ENCODE assay signal across 20 mouse cellular contexts in the genomic region with DNA sequence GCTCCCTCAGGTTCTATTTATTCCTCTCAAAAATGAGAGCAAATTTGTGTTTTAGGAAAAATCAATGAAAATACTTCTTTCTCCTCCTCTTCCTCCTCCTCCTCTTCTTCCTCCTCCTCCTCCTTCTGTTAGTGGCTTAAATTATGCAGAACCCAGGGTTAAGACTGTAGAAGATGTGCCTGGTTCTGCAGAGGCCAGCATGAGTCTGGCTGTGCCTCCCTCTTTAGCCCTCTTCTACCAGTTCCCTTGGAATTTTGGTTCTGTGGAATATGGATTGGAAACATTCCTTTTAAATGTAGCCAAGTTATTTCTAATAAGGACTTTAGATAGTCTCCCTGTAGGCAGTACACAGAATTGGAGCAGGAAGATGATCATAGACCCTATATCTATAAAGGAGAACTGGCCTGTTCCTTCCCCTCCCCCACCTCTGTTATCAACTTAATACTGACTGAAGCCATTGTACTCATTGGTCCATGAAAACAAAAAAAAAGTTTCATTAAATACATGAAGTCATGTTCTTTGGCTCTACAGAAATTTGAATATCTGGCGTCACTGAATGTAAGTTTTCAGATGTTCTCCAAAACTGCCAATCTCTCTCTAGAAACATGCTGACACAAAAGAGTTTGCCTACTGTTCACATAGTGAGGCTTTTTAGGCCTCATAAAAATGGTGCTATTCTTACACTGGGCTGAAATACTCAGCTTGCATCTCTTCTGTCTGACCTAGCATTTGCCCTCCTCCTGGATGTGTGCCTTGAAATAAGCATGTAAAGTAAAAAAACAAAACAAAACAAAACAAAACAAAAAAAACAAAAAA.
DNase-seq lines count a peak whose midpoint lies in the region; ATAC-seq and TF ChIP-seq lines count a peak whose summit lies in the region.
"Had no signal": no experiment of that assay in that cellular context is flagged by ENCODE, and none has a peak within 500 bp of the region (broad histone marks: within the 10 kb centered on the region; RNA-seq: fewer than 3 reads in every experiment).

No protein-coding gene starts in this region.

- peak overlapping the region; percentile 84 for H3K27ac ChIP-seq in forebrain, embryonic 15.5 days (replicated peaks)
- H3K27ac ChIP-seq in hindbrain, embryonic 16.5 days (ENCODE audit: low read depth, low read length), result peak overlapping the region; percentile 42
- peak overlapping the region; percentile 39; the same call in 1 of the 2 replicates for H3K27ac ChIP-seq in midbrain, postnatal 0 days (ENCODE audit: low read depth, low read length)
- H3K27ac ChIP-seq: embryonic facial prominence, embryonic 15.5 days; limb, embryonic 10.5 days; liver, embryonic 12.5 days; lung, embryonic 15.5 days; stomach, embryonic 15.5 days had no signal

- H3K36me3 ChIP-seq in forebrain, embryonic 15.5 days, result no peaks in the 10 kb centered on the region
- H3K36me3 ChIP-seq in hindbrain, embryonic 16.5 days (ENCODE audit: control insufficient read depth, insufficient read depth, low read length), result no peaks in the 10 kb centered on the region
- no peaks in the 10 kb centered on the region for H3K36me3 ChIP-seq in midbrain, postnatal 0 days (ENCODE audit: insufficient read depth, low read length)
- H3K36me3 ChIP-seq: embryonic facial prominence, embryonic 15.5 days; limb, embryonic 10.5 days; liver, embryonic 12.5 days; lung, embryonic 15.5 days; stomach, embryonic 15.5 days had no signal

- no peak overlapping the region for H3K9ac ChIP-seq in forebrain, embryonic 15.5 days (replicated peaks)
- no peak overlapping the region for H3K9ac ChIP-seq in hindbrain, embryonic 16.5 days (ENCODE audit: low read depth, low read length)
- H3K9ac ChIP-seq in midbrain, postnatal 0 days (replicated peaks; ENCODE audit: low read length, poor library complexity, severe bottlenecking), result no peak overlapping the region
- H3K9ac ChIP-seq: embryonic facial prominence, embryonic 15.5 days; liver, embryonic 12.5 days; lung, embryonic 15.5 days; stomach, embryonic 15.5 days had no signal

- 9% methylated on average over 1 of the region's 1 CpGs for WGBS in forebrain, embryonic 15.5 days
- WGBS in hindbrain, embryonic 16.5 days, result 43% methylated on average over 1 of the region's 1 CpGs
- 36% methylated on average over 1 of the region's 1 CpGs for WGBS in midbrain, postnatal 0 days

- peak; percentile 8 for DNase-seq in cerebellum, adult 9-10 months
- DNase-seq in cerebellum, postnatal 4 days (ENCODE audit: low spot score in 2 of 2), result no peak
- peak; percentile 56 for DNase-seq in midbrain, postnatal 0 days (ENCODE audit: low spot score)
- no peak for DNase-seq in heart, adult 18-20 months
- DNase-seq in kidney, adult 9 months, result no peak
- no peak for DNase-seq in left cerebral cortex, adult 18-20 months (ENCODE audit: low spot score in 2 of 2)
- DNase-seq: cerebellum, postnatal 36 days; gastrocnemius, postnatal 25 days; kidney, postnatal 25 days; layer of hippocampus, postnatal 36 days had no signal

- no peaks in the 10 kb centered on the region for H3K9me3 ChIP-seq in forebrain, embryonic 15.5 days
- H3K9me3 ChIP-seq in hindbrain, embryonic 16.5 days (ENCODE audit: control insufficient read depth, low read length), result no peaks in the 10 kb centered on the region
- no peaks in the 10 kb centered on the region for H3K9me3 ChIP-seq in midbrain, postnatal 0 days (ENCODE audit: low read length)
- H3K9me3 ChIP-seq: embryonic facial prominence, embryonic 15.5 days; limb, embryonic 10.5 days; liver, embryonic 12.5 days; lung, embryonic 15.5 days; stomach, embryonic 15.5 days had no signal

- ATAC-seq in forebrain, embryonic 15.5 days (replicated peaks), result peak; percentile 94
- ATAC-seq in hindbrain, embryonic 16.5 days, result peak; percentile 92
- peak; percentile 44; the same call in 1 of the 2 replicates for ATAC-seq in midbrain, postnatal 0 days (ENCODE audit: low FRiP score)
- ATAC-seq: intestine, embryonic 16.5 days; liver, embryonic 12.5 days had no signal

- H3K4me1 ChIP-seq in forebrain, embryonic 15.5 days, result peaks cover 16% of the 10 kb centered on the region; the same call in 1 of the 2 replicates
- H3K4me1 ChIP-seq in hindbrain, embryonic 16.5 days (ENCODE audit: control insufficient read depth, insufficient read depth, low read depth, low read length), result no peaks in the 10 kb centered on the region
- H3K4me1 ChIP-seq in midbrain, postnatal 0 days (ENCODE audit: insufficient read depth, low read length), result no peaks in the 10 kb centered on the region
- H3K4me1 ChIP-seq: embryonic facial prominence, embryonic 15.5 days; limb, embryonic 10.5 days; liver, embryonic 12.5 days; lung, embryonic 15.5 days; megakaryocyte, embryonic 14.5 days; stomach, embryonic 15.5 days had no signal

- H3K4me3 ChIP-seq in forebrain, embryonic 15.5 days, result no peak overlapping the region
- H3K4me3 ChIP-seq in hindbrain, embryonic 16.5 days (ENCODE audit: low read length), result no peak overlapping the region
- H3K4me3 ChIP-seq in midbrain, postnatal 0 days (ENCODE audit: low read depth, low read length), result no peak overlapping the region
- H3K4me3 ChIP-seq: embryonic facial prominence, embryonic 15.5 days; limb, embryonic 10.5 days; liver, embryonic 12.5 days; lung, embryonic 15.5 days; megakaryocyte, embryonic 14.5 days; stomach, embryonic 15.5 days had no signal

- no peak for TF ChIP-seq CTCF in midbrain, postnatal 0 days (IDR thresholded peaks at IDR 0.05)

- no peak overlapping the region for H3K4me2 ChIP-seq in forebrain, embryonic 15.5 days (replicated peaks)
- no peak overlapping the region for H3K4me2 ChIP-seq in hindbrain, embryonic 16.5 days (ENCODE audit: low read length)
- H3K4me2 ChIP-seq in midbrain, postnatal 0 days (ENCODE audit: low read depth, low read length, poor library complexity, severe bottlenecking), result no peak overlapping the region
- H3K4me2 ChIP-seq: embryonic facial prominence, embryonic 15.5 days; heart, embryonic 11.5 days; liver, embryonic 12.5 days; lung, embryonic 15.5 days; stomach, embryonic 15.5 days had no signal

- H3K27me3 ChIP-seq in forebrain, embryonic 15.5 days, result no peaks in the 10 kb centered on the region
- H3K27me3 ChIP-seq in hindbrain, embryonic 16.5 days (replicated peaks; ENCODE audit: control insufficient read depth, insufficient read depth, low read length), result no peaks in the 10 kb centered on the region
- H3K27me3 ChIP-seq in midbrain, postnatal 0 days (ENCODE audit: insufficient read depth, low read length), result no peaks in the 10 kb centered on the region
- H3K27me3 ChIP-seq: embryonic facial prominence, embryonic 15.5 days; liver, embryonic 12.5 days; lung, embryonic 15.5 days; megakaryocyte, embryonic 14.5 days; stomach, embryonic 15.5 days had no signal

Comparison
In these comparisons a context has a peak if more than half of its experiments do, and no peak if none do; other contexts are left out.
1. DNase-seq: peak in cerebellum, adult 9-10 months (single experiment) and midbrain, postnatal 0 days (single experiment); none in cerebellum, postnatal 4 days (0 of 2), heart, adult 18-20 months (0 of 2), kidney, adult 9 months (single experiment) and left cerebral cortex, adult 18-20 months (0 of 2).
2. ATAC-seq: peak in every context shown above with its lines; median percentile 94 in forebrain, embryonic 15.5 days; 92 in hindbrain, embryonic 16.5 days; 44 in midbrain, postnatal 0 days.
3. Peak in every context shown above with its lines, with median percentiles within 50 percentile points of each other: H3K27ac ChIP-seq.